Mouse (Mus musculus) midbrain, embryonic 13.5 days (tissue): ENCODE data around the gene Fbxl7. TPM values are rescaled to one million over a fixed set of nuclear protein-coding genes. Genes with fewer than 3 reads are reported as not detected.

ENCODE experiments used
- ATAC-seq: fragments of 200-750 bp; cut with Nextera tagmentation; 2 replicates; pipeline ENCODE4 v1.8.0; 2017; ENCODE audit warnings: mild to moderate bottlenecking, moderate TSS enrichment, moderate library complexity
- H3K27ac ChIP-seq: fragments of 300-500 bp; sonication (generic); 2 replicates; pipeline ENCODE4 v1.5.1; 2015; ENCODE audit warnings: inconsistent platforms, mild to moderate bottlenecking, moderate library complexity
- H3K27me3 ChIP-seq: fragments of 300-500 bp; sonication (generic); 2 replicates; pipeline ENCODE4 v1.6.1; 2015; ENCODE audit warnings: mild to moderate bottlenecking, inconsistent platforms
- H3K36me3 ChIP-seq: fragments of 300-500 bp; sonication (generic); 2 replicates; pipeline ENCODE4 v1.6.1; 2015; ENCODE audit warnings: mild to moderate bottlenecking, inconsistent platforms
- H3K4me1 ChIP-seq: fragments of 300-500 bp; sonication (generic); replicated peaks from 2 replicates; pipeline ENCODE4 v1.6.1; 2015; ENCODE audit warnings: inconsistent platforms
- H3K4me2 ChIP-seq: fragments of 300-500 bp; sonication (generic); replicated peaks from 2 replicates; pipeline ENCODE4 v1.6.1; 2015; ENCODE audit warnings: moderate library complexity, mild to moderate bottlenecking, inconsistent platforms
- H3K4me3 ChIP-seq: fragments of 300-500 bp; sonication (generic); replicated peaks from 2 replicates; pipeline ENCODE4 v1.5.1; 2015; ENCODE audit warnings: mild to moderate bottlenecking, inconsistent platforms
- H3K9ac ChIP-seq: fragments of 300-500 bp; sonication (generic); replicated peaks from 2 replicates; pipeline ENCODE4 v1.6.1; 2015; ENCODE audit warnings: mild to moderate bottlenecking, inconsistent platforms
- H3K9me3 ChIP-seq: fragments of 300-500 bp; sonication (generic); 2 replicates; pipeline ENCODE4 v1.6.1; 2016; ENCODE audit warnings: mild to moderate bottlenecking, inconsistent platforms
- WGBS: fragments of 180-500 bp; shearing (Covaris S2); methylation state at CpG from one replicate; pipeline ENCODE4 v1.1.7; 2015; 5-methylcytosine and 5-hydroxymethylcytosine counted together
- polyA plus RNA-seq: library from polyadenylated mRNA; unstranded; fragments of >200 nt; fragmentation: Nextera tagmentation; extraction: Ambion mirVana; gene quantifications from 2 replicates; pipeline ENCODE4 v1.2.1, GENCODE M21; 2015

Gene Fbxl7
- polyA plus RNA-seq, 1 experiment from 2014 or later: 9.9 TPM

GRCm38 (mm10) chr15:26804046-26804445 is 91.3 kb downstream of the Fbxl7 start:
- Histone ChIP-seq H3K4me2 (no peak overlapping the region), H3K4me3 (no peak overlapping the region), H3K27ac (no peak overlapping the region), H3K27me3 (no peaks in the 10 kb centered on the region), H3K9me3 (no peaks in the 10 kb centered on the region), H3K4me1 (no peaks in the 10 kb centered on the region), H3K9ac (no peak overlapping the region), H3K36me3 (no peaks in the 10 kb centered on the region)
- WGBS: 85% methylated on average over 5 of the region's 5 CpGs
- ATAC-seq: no peak

GRCm38 (mm10) chr15:26799457-26800021 is 95.8 kb downstream of the Fbxl7 start:
- Histone ChIP-seq H3K9ac (no peak overlapping the region), H3K4me3 (no peak overlapping the region), H3K9me3 (no peaks in the 10 kb centered on the region), H3K27me3 (no peaks in the 10 kb centered on the region), H3K4me1 (peaks cover 5% of the 10 kb centered on the region; the same call in 1 of the 2 replicates), H3K36me3 (no peaks in the 10 kb centered on the region), H3K27ac (no peak overlapping the region), H3K4me2 (no peak overlapping the region)
- 84% methylated on average over 3 of the region's 3 CpGs for WGBS
- ATAC-seq: no peak

- H3K27ac ChIP-seq: 0 out of 2 replicates have a peak overlapping the region, but pooled peaks have one; percentile 1
- H3K9me3 ChIP-seq: no peaks in the 10 kb centered on the region
- no peaks in the 10 kb centered on the region for H3K36me3 ChIP-seq
- ATAC-seq: no peak; the same call in 1 of the 2 replicates
- peaks cover 5% of the 10 kb centered on the region; the same call in 1 of the 2 replicates for H3K4me1 ChIP-seq
- no peaks in the 10 kb centered on the region for H3K27me3 ChIP-seq
- no peak overlapping the region for H3K9ac ChIP-seq
- no peak overlapping the region for H3K4me3 ChIP-seq
- H3K4me2 ChIP-seq: no peak overlapping the region
- WGBS: 60% methylated on average over 2 of the region's 2 CpGs
These were observed 99.4 kb downstream of the Fbxl7 start for GRCm38 (mm10) chr15:26795937-26796336.

- H3K36me3 ChIP-seq: no peaks in the 10 kb centered on the region
- H3K4me2 ChIP-seq: no peak overlapping the region
- H3K4me1 ChIP-seq: peaks cover 5% of the 10 kb centered on the region; the same call in 1 of the 2 replicates
- H3K4me3 ChIP-seq: no peak overlapping the region
- H3K9ac ChIP-seq: no peak overlapping the region
- no peaks in the 10 kb centered on the region for H3K27me3 ChIP-seq
- no peaks in the 10 kb centered on the region for H3K9me3 ChIP-seq
- H3K27ac ChIP-seq: no peak overlapping the region
- WGBS: 45% methylated on average over 6 of the region's 6 CpGs
- peak; percentile 84 for ATAC-seq
These were observed 99.9 kb downstream of the Fbxl7 start for GRCm38 (mm10) chr15:26795518-26795917.

- no peak for ATAC-seq
- no peak overlapping the region for H3K9ac ChIP-seq
- H3K27me3 ChIP-seq: no peaks in the 10 kb centered on the region
- no peak overlapping the region for H3K27ac ChIP-seq
- no peaks in the 10 kb centered on the region for H3K36me3 ChIP-seq
- H3K9me3 ChIP-seq: no peaks in the 10 kb centered on the region
- H3K4me2 ChIP-seq: no peak overlapping the region
- H3K4me1 ChIP-seq: no peaks in the 10 kb centered on the region
- WGBS: 93% methylated on average over 6 of the region's 6 CpGs
- H3K4me3 ChIP-seq: no peak overlapping the region
These were observed 108.2 kb downstream of the Fbxl7 start for GRCm38 (mm10) chr15:26787148-26787547.

- no peaks in the 10 kb centered on the region for H3K9me3 ChIP-seq
- no peak overlapping the region for H3K9ac ChIP-seq
- H3K36me3 ChIP-seq: no peaks in the 10 kb centered on the region
- no peak for ATAC-seq
- 77% methylated on average over 3 of the region's 3 CpGs for WGBS
- no peaks in the 10 kb centered on the region for H3K27me3 ChIP-seq
- no peak overlapping the region for H3K4me2 ChIP-seq
- no peaks in the 10 kb centered on the region for H3K4me1 ChIP-seq
- no peak overlapping the region for H3K4me3 ChIP-seq
- H3K27ac ChIP-seq: no peak overlapping the region
These were observed 114.8 kb downstream of the Fbxl7 start for GRCm38 (mm10) chr15:26780557-26780956.

- Histone ChIP-seq H3K4me2 (no peak overlapping the region), H3K9me3 (no peaks in the 10 kb centered on the region), H3K27ac (no peak overlapping the region), H3K4me1 (no peaks in the 10 kb centered on the region), H3K9ac (no peak overlapping the region), H3K36me3 (no peaks in the 10 kb centered on the region), H3K27me3 (no peaks in the 10 kb centered on the region), H3K4me3 (no peak overlapping the region)
- no peak for ATAC-seq
- 86% methylated on average over 4 of the region's 4 CpGs for WGBS
These were observed 116.3 kb downstream of the Fbxl7 start for GRCm38 (mm10) chr15:26779129-26779528.

GRCm38 (mm10) chr15:26775720-26776119 is 119.7 kb downstream of the Fbxl7 start:
- H3K4me3 ChIP-seq: no peak overlapping the region
- H3K4me2 ChIP-seq: no peak overlapping the region
- no peaks in the 10 kb centered on the region for H3K27me3 ChIP-seq
- no peak overlapping the region for H3K27ac ChIP-seq
- H3K36me3 ChIP-seq: no peaks in the 10 kb centered on the region
- H3K9ac ChIP-seq: no peak overlapping the region
- H3K4me1 ChIP-seq: no peaks in the 10 kb centered on the region
- H3K9me3 ChIP-seq: no peaks in the 10 kb centered on the region
- no peak for ATAC-seq

GRCm38 (mm10) chr15:26774895-26775294 is 120.5 kb downstream of the Fbxl7 start:
- Histone ChIP-seq H3K4me3 (no peak overlapping the region), H3K9ac (no peak overlapping the region), H3K4me1 (no peaks in the 10 kb centered on the region), H3K36me3 (no peaks in the 10 kb centered on the region), H3K4me2 (no peak overlapping the region), H3K27ac (no peak overlapping the region), H3K9me3 (no peaks in the 10 kb centered on the region), H3K27me3 (no peaks in the 10 kb centered on the region)
- WGBS: 99% methylated on average over 2 of the region's 2 CpGs
- ATAC-seq: no peak

- Histone ChIP-seq H3K9me3 (no peaks in the 10 kb centered on the region), H3K9ac (no peak overlapping the region), H3K27ac (no peak overlapping the region), H3K4me3 (no peak overlapping the region), H3K4me1 (peaks cover 5% of the 10 kb centered on the region), H3K4me2 (no peak overlapping the region), H3K27me3 (no peaks in the 10 kb centered on the region), H3K36me3 (no peaks in the 10 kb centered on the region)
- no peak for ATAC-seq
- 63% methylated on average over 4 of the region's 4 CpGs for whole genome bisulfite sequencing
These were observed 133.7 kb downstream of the Fbxl7 start for GRCm38 (mm10) chr15:26761651-26762050.

- Histone ChIP-seq H3K4me1 (no peaks in the 10 kb centered on the region), H3K27ac (no peak overlapping the region), H3K27me3 (no peaks in the 10 kb centered on the region), H3K4me2 (no peak overlapping the region), H3K36me3 (no peaks in the 10 kb centered on the region), H3K9ac (no peak overlapping the region), H3K4me3 (no peak overlapping the region), H3K9me3 (no peaks in the 10 kb centered on the region)
- ATAC-seq: no peak
- WGBS: 96% methylated on average over 3 of the region's 3 CpGs
These were observed 146.9 kb downstream of the Fbxl7 start for GRCm38 (mm10) chr15:26748484-26748883.

- Histone ChIP-seq H3K27ac (no peak overlapping the region), H3K36me3 (no peaks in the 10 kb centered on the region), H3K4me3 (no peak overlapping the region), H3K9ac (no peak overlapping the region), H3K4me1 (no peaks in the 10 kb centered on the region), H3K4me2 (no peak overlapping the region), H3K27me3 (no peaks in the 10 kb centered on the region), H3K9me3 (no peaks in the 10 kb centered on the region)
- 82% methylated on average over 2 of the region's 2 CpGs for WGBS
- ATAC-seq: no peak
These were observed 163.0 kb downstream of the Fbxl7 start for GRCm38 (mm10) chr15:26732366-26732765.

GRCm38 (mm10) chr15:26730760-26731159 is 164.6 kb downstream of the Fbxl7 start:
- H3K4me2 ChIP-seq: no peak overlapping the region
- no peaks in the 10 kb centered on the region for H3K9me3 ChIP-seq
- no peaks in the 10 kb centered on the region for H3K27me3 ChIP-seq
- H3K36me3 ChIP-seq: no peaks in the 10 kb centered on the region
- H3K27ac ChIP-seq: no peak overlapping the region
- ATAC-seq: no peak
- H3K4me1 ChIP-seq: no peaks in the 10 kb centered on the region
- whole genome bisulfite sequencing: 75% methylated on average over 2 of the region's 2 CpGs
- no peak overlapping the region for H3K9ac ChIP-seq
- no peak overlapping the region for H3K4me3 ChIP-seq
